Mouse (Mus musculus): Measurements from ENCODE around the gene Gm21983. TPM values are rescaled to one million over a fixed set of nuclear protein-coding genes. Genes with fewer than 3 reads are reported as not detected.

The Gm21983 gene
- polyA plus RNA-seq, 1 experiment = not detected

GRCm38 (mm10) chr7:27192434-27192833, 11.5 kb upstream of the Gm21983 start:
- no peak for DNase-seq
- Histone ChIP-seq H3K4me3 (replicated peaks; ENCODE audit: extremely low read depth, low read depth, low read length) (no peak overlapping the region), H3K4me1 (ENCODE audit: control insufficient read depth, insufficient read depth, low read length) (no peaks in the 10 kb centered on the region)
- TF ChIP-seq CTCF (IDR thresholded peaks at IDR 0.05; ENCODE audit: insufficient read depth, low read length) (no peak), POLR2A (IDR thresholded peaks at IDR 0.05; ENCODE audit: borderline replicate concordance, extremely low read depth, low read depth, low read length) (no peak)
- 88% methylated on average over 5 of the region's 5 CpGs for WGBS

GRCm38 (mm10) chr7:27189271-27189931, 8.5 kb upstream of the Gm21983 start:
- DNase-seq = no peak
- Histone ChIP-seq H3K4me1 (ENCODE audit: control insufficient read depth, insufficient read depth, low read length) (no peaks in the 10 kb centered on the region), H3K4me3 (replicated peaks; ENCODE audit: extremely low read depth, low read depth, low read length) (no peak overlapping the region)
- TF ChIP-seq POLR2A (IDR thresholded peaks at IDR 0.05; ENCODE audit: borderline replicate concordance, extremely low read depth, low read depth, low read length) (no peak), CTCF (IDR thresholded peaks at IDR 0.05; ENCODE audit: insufficient read depth, low read length) (peak; percentile 19; the same call in 1 of the 2 replicates)
- WGBS = 97% methylated on average over 10 of the region's 10 CpGs

GRCm38 (mm10) chr7:27185986-27186385, 5.1 kb upstream of the Gm21983 start:
- WGBS = 85% methylated on average over 5 of the region's 5 CpGs
- H3K4me1 ChIP-seq (ENCODE audit: control insufficient read depth, insufficient read depth, low read length) = no peaks in the 10 kb centered on the region
- TF ChIP-seq POLR2A (IDR thresholded peaks at IDR 0.05; ENCODE audit: borderline replicate concordance, extremely low read depth, low read depth, low read length) = no peak
- no peak for TF ChIP-seq CTCF (IDR thresholded peaks at IDR 0.05; ENCODE audit: insufficient read depth, low read length)
- H3K4me3 ChIP-seq (replicated peaks; ENCODE audit: extremely low read depth, low read depth, low read length) = no peak overlapping the region
- DNase-seq = no peak

GRCm38 (mm10) chr7:27184964-27185363, 4.1 kb upstream of the Gm21983 start:
- Histone ChIP-seq H3K4me1 (ENCODE audit: control insufficient read depth, insufficient read depth, low read length) (peaks cover 3% of the 10 kb centered on the region; the same call in 1 of the 2 replicates), H3K4me3 (replicated peaks; ENCODE audit: extremely low read depth, low read depth, low read length) (no peak overlapping the region)
- 34% methylated on average over 3 of the region's 3 CpGs for WGBS
- TF ChIP-seq CTCF (IDR thresholded peaks at IDR 0.05; ENCODE audit: insufficient read depth, low read length) (peak; percentile 80), POLR2A (IDR thresholded peaks at IDR 0.05; ENCODE audit: borderline replicate concordance, extremely low read depth, low read depth, low read length) (no peak)
- DNase-seq = no peak

- peaks cover 6% of the 10 kb centered on the region; the same call in 1 of the 2 replicates for H3K4me1 ChIP-seq (ENCODE audit: control insufficient read depth, insufficient read depth, low read length)
- WGBS = 55% methylated on average over 1 of the region's 1 CpGs
- H3K4me3 ChIP-seq (replicated peaks; ENCODE audit: extremely low read depth, low read depth, low read length) = no peak overlapping the region
- TF ChIP-seq POLR2A (IDR thresholded peaks at IDR 0.05; ENCODE audit: borderline replicate concordance, extremely low read depth, low read depth, low read length) (no peak), CTCF (IDR thresholded peaks at IDR 0.05; ENCODE audit: insufficient read depth, low read length) (no peak)
- no peak for DNase-seq
Measured at GRCm38 (mm10) chr7:27182498-27182897, 1.6 kb upstream of the Gm21983 start.

- 32% methylated on average over 5 of the region's 5 CpGs for WGBS
- no peak for TF ChIP-seq CTCF (IDR thresholded peaks at IDR 0.05; ENCODE audit: insufficient read depth, low read length)
- TF ChIP-seq POLR2A (IDR thresholded peaks at IDR 0.05; ENCODE audit: borderline replicate concordance, extremely low read depth, low read depth, low read length) = no peak
Measured at GRCm38 (mm10) chr7:27180036-27180435, 850 bp downstream of the Gm21983 start.

GRCm38 (mm10) chr7:27179217-27179918, 1.5 kb downstream of the Gm21983 start:
- no peak for DNase-seq
- TF ChIP-seq CTCF (IDR thresholded peaks at IDR 0.05; ENCODE audit: insufficient read depth, low read length) = no peak
- Histone ChIP-seq H3K4me1 (ENCODE audit: control insufficient read depth, insufficient read depth, low read length) (peaks cover 6% of the 10 kb centered on the region; the same call in 1 of the 2 replicates), H3K4me3 (replicated peaks; ENCODE audit: extremely low read depth, low read depth, low read length) (peak overlapping the region; percentile 43)
- 40% methylated on average over 16 of the region's 16 CpGs for WGBS

More at GRCm38 (mm10) chr7:27180036-27180435, 850 bp downstream of the Gm21983 start:
- DNase-seq = no peak
- H3K4me3 ChIP-seq (replicated peaks; ENCODE audit: extremely low read depth, low read depth, low read length) = no peak overlapping the region
- peaks cover 6% of the 10 kb centered on the region; the same call in 1 of the 2 replicates for H3K4me1 ChIP-seq (ENCODE audit: control insufficient read depth, insufficient read depth, low read length)

- peak; percentile 99 for DNase-seq
- WGBS = under 1% methylated on average over 53 of the region's 53 CpGs
- Histone ChIP-seq H3K4me3 (replicated peaks; ENCODE audit: extremely low read depth, low read depth, low read length) (peak within 1 kb of the TSS; percentile 76), H3K4me1 (ENCODE audit: control insufficient read depth, insufficient read depth, low read length) (peaks cover 6% of the 10 kb centered on the region; the same call in 1 of the 2 replicates)
- peak; percentile 60 for TF ChIP-seq CTCF (IDR thresholded peaks at IDR 0.05; ENCODE audit: insufficient read depth, low read length)
- TF ChIP-seq POLR2A (IDR thresholded peaks at IDR 0.05; ENCODE audit: borderline replicate concordance, extremely low read depth, low read depth, low read length) = peak; percentile 61; the same call in 1 of the 2 replicates
Measured at GRCm38 (mm10) chr7:27178324-27179216, 2.3 kb downstream of the Gm21983 start, which contains the start of gene Rab4b. Gene Rab4b (minus strand): TSS chr7:27178896.

GRCm38 (mm10) chr7:27177942-27178323, 3.0 kb downstream of the Gm21983 start:
- DNase-seq = no peak
- no peak for TF ChIP-seq CTCF (IDR thresholded peaks at IDR 0.05; ENCODE audit: insufficient read depth, low read length)
- TF ChIP-seq POLR2A (IDR thresholded peaks at IDR 0.05; ENCODE audit: borderline replicate concordance, extremely low read depth, low read depth, low read length) = no peak
- H3K4me3 ChIP-seq (replicated peaks; ENCODE audit: extremely low read depth, low read depth, low read length) = peak overlapping the region; percentile 76
- WGBS = 15% methylated on average over 4 of the region's 4 CpGs
- H3K4me1 ChIP-seq (ENCODE audit: control insufficient read depth, insufficient read depth, low read length) = peaks cover 6% of the 10 kb centered on the region; the same call in 1 of the 2 replicates

Data from lung, adult 2 months (tissue).